Comparison of ENCODE assay signal across 19 mouse cellular contexts in the genomic region with DNA sequence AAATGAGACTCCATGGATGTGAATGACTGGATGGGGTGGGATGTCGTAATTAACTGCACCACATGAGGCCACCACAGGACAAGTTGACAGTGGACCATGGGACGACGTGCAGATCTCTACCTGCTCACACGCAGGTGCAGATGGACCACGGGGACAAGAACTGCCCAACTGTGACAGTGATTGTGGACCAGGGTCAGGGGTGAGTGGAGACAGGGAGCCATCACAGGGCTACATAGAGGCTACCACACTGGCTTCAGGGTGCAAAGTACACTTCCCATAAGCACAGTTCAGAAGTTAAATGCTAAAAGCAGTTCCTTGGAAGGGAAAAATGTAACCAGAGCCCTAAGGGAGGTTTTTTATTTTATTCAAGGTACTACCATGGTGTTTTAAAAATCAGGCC. TPM values are rescaled to one million over a fixed set of nuclear protein-coding genes. Genes with fewer than 3 reads are reported as not detected.
A peak's percentile ranks its signal among the peaks of the same experiment; 100 is the strongest.
DNase-seq lines count a peak whose midpoint lies in the region; ATAC-seq and TF ChIP-seq lines count a peak whose summit lies in the region.
"Had no signal": no experiment of that assay in that cellular context is flagged by ENCODE, and none has a peak within 500 bp of the region (broad histone marks: within the 10 kb centered on the region; RNA-seq: fewer than 3 reads in every experiment).

No protein-coding gene starts in this region.

- no peak overlapping the region for H3K9ac ChIP-seq in hindbrain, postnatal 0 days (replicated peaks; ENCODE audit: low read length)
- H3K9ac ChIP-seq in hindbrain, embryonic 16.5 days (ENCODE audit: low read depth, low read length), result no peak overlapping the region
- no peak overlapping the region for H3K9ac ChIP-seq in midbrain, embryonic 13.5 days (replicated peaks)
- H3K9ac ChIP-seq in midbrain, embryonic 14.5 days (replicated peaks; ENCODE audit: low read length), result no peak overlapping the region
- H3K9ac ChIP-seq in kidney, embryonic 16.5 days (replicated peaks; ENCODE audit: low read length), result no peak overlapping the region
- H3K9ac ChIP-seq: hindbrain, embryonic 12.5 days had no signal

- no peaks in the 10 kb centered on the region for H3K27me3 ChIP-seq in hindbrain, postnatal 0 days (ENCODE audit: insufficient read depth, low read length)
- no peaks in the 10 kb centered on the region for H3K27me3 ChIP-seq in hindbrain, embryonic 16.5 days (replicated peaks; ENCODE audit: control insufficient read depth, insufficient read depth, low read length)
- no peaks in the 10 kb centered on the region for H3K27me3 ChIP-seq in midbrain, embryonic 13.5 days
- H3K27me3 ChIP-seq in midbrain, embryonic 14.5 days (ENCODE audit: control insufficient read depth, insufficient read depth, low read length), result no peaks in the 10 kb centered on the region
- no peaks in the 10 kb centered on the region for H3K27me3 ChIP-seq in kidney, embryonic 16.5 days (ENCODE audit: insufficient read depth, low read length)
- H3K27me3 ChIP-seq: embryonic facial prominence, embryonic 13.5 days; hindbrain, embryonic 12.5 days had no signal

- ATAC-seq in hindbrain, postnatal 0 days, result no peak
- ATAC-seq in hindbrain, embryonic 16.5 days, result no peak
- no peak for ATAC-seq in midbrain, embryonic 13.5 days
- ATAC-seq in midbrain, embryonic 14.5 days (ENCODE audit: low FRiP score, low TSS enrichment), result no peak
- ATAC-seq in kidney, embryonic 16.5 days (ENCODE audit: low FRiP score, low TSS enrichment), result peak; percentile 23; the same call in 1 of the 2 replicates
- ATAC-seq: forebrain, embryonic 14.5 days had no signal

- H3K4me3 ChIP-seq in hindbrain, postnatal 0 days (ENCODE audit: low read length), result no peak overlapping the region
- no peak overlapping the region for H3K4me3 ChIP-seq in hindbrain, embryonic 16.5 days (ENCODE audit: low read length)
- H3K4me3 ChIP-seq in midbrain, embryonic 13.5 days (replicated peaks), result no peak overlapping the region
- H3K4me3 ChIP-seq in midbrain, embryonic 14.5 days (replicated peaks; ENCODE audit: low read depth, low read length), result no peak overlapping the region
- no peak overlapping the region for H3K4me3 ChIP-seq in kidney, embryonic 16.5 days (ENCODE audit: low read length)
- H3K4me3 ChIP-seq: embryonic facial prominence, embryonic 13.5 days; heart, embryonic 10.5 days; hindbrain, embryonic 12.5 days had no signal

- H3K9me3 ChIP-seq in hindbrain, postnatal 0 days (ENCODE audit: low read length), result no peaks in the 10 kb centered on the region
- H3K9me3 ChIP-seq in hindbrain, embryonic 16.5 days (ENCODE audit: control insufficient read depth, low read length), result no peaks in the 10 kb centered on the region
- H3K9me3 ChIP-seq in midbrain, embryonic 13.5 days, result no peaks in the 10 kb centered on the region
- no peaks in the 10 kb centered on the region for H3K9me3 ChIP-seq in midbrain, embryonic 14.5 days (ENCODE audit: control insufficient read depth, low read length)
- no peaks in the 10 kb centered on the region for H3K9me3 ChIP-seq in kidney, embryonic 16.5 days (ENCODE audit: low read length)
- H3K9me3 ChIP-seq: embryonic facial prominence, embryonic 13.5 days; heart, embryonic 10.5 days; hindbrain, embryonic 12.5 days had no signal

- 64% methylated on average over 5 of the region's 5 CpGs for WGBS in hindbrain, postnatal 0 days
- 64% methylated on average over 5 of the region's 5 CpGs for WGBS in hindbrain, embryonic 16.5 days
- 77% methylated on average over 5 of the region's 5 CpGs for WGBS in midbrain, embryonic 13.5 days
- WGBS in midbrain, embryonic 14.5 days, result 79% methylated on average over 5 of the region's 5 CpGs
- WGBS in kidney, embryonic 16.5 days, result 55% methylated on average over 5 of the region's 5 CpGs

- no peak overlapping the region for H3K4me2 ChIP-seq in hindbrain, postnatal 0 days (ENCODE audit: low read depth, low read length)
- no peak overlapping the region for H3K4me2 ChIP-seq in hindbrain, embryonic 16.5 days (ENCODE audit: low read length)
- no peak overlapping the region for H3K4me2 ChIP-seq in midbrain, embryonic 13.5 days (replicated peaks)
- H3K4me2 ChIP-seq in midbrain, embryonic 14.5 days (ENCODE audit: low read length), result no peak overlapping the region
- no peak overlapping the region for H3K4me2 ChIP-seq in kidney, embryonic 16.5 days (replicated peaks; ENCODE audit: low read depth, low read length)
- H3K4me2 ChIP-seq: embryonic facial prominence, embryonic 13.5 days; hindbrain, embryonic 12.5 days had no signal

- 0 out of 2 replicates have a peak, but pooled peaks have one; percentile 20 for TF ChIP-seq CTCF in hindbrain, postnatal 0 days (IDR thresholded peaks at IDR 0.05; ENCODE audit: low read depth)

- peaks cover 15% of the 10 kb centered on the region; the same call in 1 of the 2 replicates for H3K36me3 ChIP-seq in hindbrain, postnatal 0 days (ENCODE audit: insufficient read depth, low read length)
- peaks cover 4% of the 10 kb centered on the region; the same call in 1 of the 2 replicates for H3K36me3 ChIP-seq in hindbrain, embryonic 16.5 days (ENCODE audit: control insufficient read depth, insufficient read depth, low read length)
- peaks cover 61% of the 10 kb centered on the region for H3K36me3 ChIP-seq in midbrain, embryonic 13.5 days
- peaks cover 55% of the 10 kb centered on the region for H3K36me3 ChIP-seq in midbrain, embryonic 14.5 days (ENCODE audit: control insufficient read depth, insufficient read depth, low read length)
- H3K36me3 ChIP-seq in kidney, embryonic 16.5 days (ENCODE audit: insufficient read depth, low read length), result peaks cover 41% of the 10 kb centered on the region

- H3K27ac ChIP-seq in hindbrain, postnatal 0 days, result no peak overlapping the region
- no peak overlapping the region for H3K27ac ChIP-seq in hindbrain, embryonic 16.5 days (ENCODE audit: low read depth, low read length)
- H3K27ac ChIP-seq in midbrain, embryonic 13.5 days, result 0 out of 2 replicates have a peak overlapping the region, but pooled peaks have one; percentile 11
- no peak overlapping the region for H3K27ac ChIP-seq in midbrain, embryonic 14.5 days (replicated peaks; ENCODE audit: low read depth, low read length)
- no peak overlapping the region for H3K27ac ChIP-seq in kidney, embryonic 16.5 days (ENCODE audit: low read length)
- H3K27ac ChIP-seq: heart, embryonic 10.5 days had no signal

- DNase-seq in hindbrain, postnatal 0 days (ENCODE audit: low spot score), result no peak
- DNase-seq in midbrain, embryonic 14.5 days, result no peak
- peak; percentile 61 to 63 for DNase-seq in kidney, postnatal 36 days
- DNase-seq in adipocyte (ENCODE audit: low spot score), result no peak
- DNase-seq in ovary, postnatal 14 days (ENCODE audit: low spot score), result no peak
- DNase-seq: adrenal gland, postnatal 10 days; cerebellum, adult 11 months; cerebellum, adult 8-10 months; gastrocnemius, postnatal 10 days; heart, adult 18-20 months; heart, postnatal 10 days; heart, postnatal 4 days had no signal

- H3K4me1 ChIP-seq in hindbrain, postnatal 0 days (ENCODE audit: insufficient read depth, low read length), result peaks cover 8% of the 10 kb centered on the region; the same call in 1 of the 2 replicates
- peaks cover 16% of the 10 kb centered on the region for H3K4me1 ChIP-seq in hindbrain, embryonic 16.5 days (ENCODE audit: control insufficient read depth, insufficient read depth, low read depth, low read length)
- H3K4me1 ChIP-seq in midbrain, embryonic 13.5 days (replicated peaks), result peaks cover 46% of the 10 kb centered on the region
- peaks cover 5% of the 10 kb centered on the region; the same call in 1 of the 2 replicates for H3K4me1 ChIP-seq in midbrain, embryonic 14.5 days (ENCODE audit: control insufficient read depth, insufficient read depth, low read length)
- H3K4me1 ChIP-seq in kidney, embryonic 16.5 days (ENCODE audit: insufficient read depth, low read length), result peaks cover 5% of the 10 kb centered on the region; the same call in 1 of the 2 replicates
- H3K4me1 ChIP-seq: embryonic facial prominence, embryonic 13.5 days had no signal

RNA-seq across cellular contexts. Expression of a gene that starts 44.2 kb away (rescaled TPM):
- total RNA-seq in hindbrain, postnatal 0 days (2014; rRNA removed), result 1.4 and 3.8 TPM in 2 replicates
- polyA plus RNA-seq in hindbrain, postnatal 0 days (2015; fragmentation: Nextera tagmentation; extraction: Ambion mirVana), result 6.9 and 7.5 TPM in 2 replicates
- polyA plus RNA-seq in hindbrain, embryonic 16.5 days (2015; fragmentation: Nextera tagmentation; extraction: Ambion mirVana), result 4.1 and 5.4 TPM in 2 replicates
- 2.9 TPM in 2 replicates for polyA plus RNA-seq in midbrain, embryonic 13.5 days (2015; fragmentation: Nextera tagmentation; extraction: Ambion mirVana)
- 4.4 and 4.9 TPM in 2 replicates for polyA plus RNA-seq in midbrain, embryonic 14.5 days (2014; fragmentation: Nextera tagmentation; extraction: Ambion mirVana)
- polyA plus RNA-seq in kidney, embryonic 16.5 days (2015; fragmentation: Nextera tagmentation; extraction: Ambion mirVana), result 20.9 and 23.9 TPM in 2 replicates

Comparison
In these comparisons a context has a peak if more than half of its experiments do, and no peak if none do; other contexts are left out.
1. DNase-seq: peak in kidney, postnatal 36 days (2 of 2); none in hindbrain, postnatal 0 days (single experiment), midbrain, embryonic 14.5 days (single experiment), adipocyte (single experiment) and ovary, postnatal 14 days (single experiment).